Mouse (Mus musculus) frontal cortex, postnatal 36 days (tissue): Measurements from ENCODE around the gene Gpr107.
A peak's percentile ranks its signal among the peaks of the same experiment; 100 is the strongest.

Source experiments
- DNase-seq, 2 experiments: peaks; one replicate each; pipeline ENCODE4 v3.0.0; 2022; ENCODE audit warnings: low spot score in 2 of 2

Gpr107 gene

DNA sequence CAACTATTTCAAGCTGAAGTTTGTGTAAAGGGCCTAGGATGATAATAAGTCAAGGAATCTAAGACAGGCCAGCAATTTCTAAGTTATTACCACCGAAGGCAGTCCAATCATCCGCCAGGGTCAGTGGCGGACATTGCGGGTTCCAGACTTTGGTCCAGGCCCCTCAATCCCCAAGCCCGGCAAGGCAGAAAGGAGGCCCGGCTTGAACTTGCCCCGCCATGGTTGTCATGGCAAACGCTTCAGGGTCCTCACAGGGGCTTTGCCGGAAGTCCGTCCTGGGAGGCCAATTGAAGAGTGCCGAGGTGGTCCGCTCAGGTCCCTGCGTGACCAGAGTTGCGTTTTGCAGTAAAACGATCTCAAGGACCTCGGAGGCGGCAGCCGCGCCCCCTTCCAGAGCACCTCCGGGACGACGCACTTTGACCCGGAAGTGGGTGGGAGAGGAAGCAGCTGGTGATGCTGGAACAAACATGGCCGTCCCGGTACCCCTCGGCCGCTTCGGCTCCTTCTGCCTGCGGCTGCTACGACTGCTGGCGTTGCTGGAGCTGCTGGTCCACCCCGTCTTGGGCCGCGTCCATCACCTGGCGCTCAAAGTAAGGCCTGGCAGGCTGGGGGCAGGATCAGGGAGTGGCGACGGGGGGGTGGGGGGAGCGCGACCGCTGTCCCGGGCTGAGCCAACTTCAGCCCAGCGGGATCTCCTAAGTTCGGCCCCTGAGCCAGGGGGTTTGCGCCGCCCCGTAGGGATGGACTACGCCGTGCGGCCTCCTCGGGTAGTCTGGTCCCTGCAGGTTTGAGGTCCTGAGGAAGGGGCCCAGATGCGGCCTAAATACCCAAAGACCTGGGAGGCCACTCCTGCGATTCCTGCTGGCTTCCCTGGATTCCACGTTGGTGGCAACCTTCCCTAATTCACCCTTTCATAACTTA is at the start of gene Gpr107:
TSS of gene Gpr107 (plus strand) at position 425 of the 921 bp plus-strand sequence.
- DNase-seq = peak; percentile 76 to 81

DNA sequence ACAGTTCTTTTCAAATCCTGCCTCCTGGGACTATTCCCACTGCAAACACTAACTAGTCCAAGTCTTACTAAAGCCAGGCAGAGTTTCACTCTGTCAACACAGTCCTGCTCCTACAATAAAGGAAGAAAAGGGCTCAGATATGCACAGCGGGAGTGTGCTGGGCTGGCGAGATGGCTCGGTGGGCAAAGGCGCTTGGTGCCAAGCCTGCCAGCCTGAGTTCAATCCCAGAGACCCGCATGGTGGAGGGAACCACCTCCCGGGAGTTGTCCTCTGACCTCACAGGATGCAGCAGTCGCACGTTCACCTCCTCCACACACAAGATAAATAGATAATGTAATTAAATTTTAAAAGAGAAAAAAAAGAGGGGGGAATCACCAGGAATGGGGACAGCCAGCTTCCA is 48.8 kb upstream of the Gpr107 start:
- DNase-seq = no peak

DNA sequence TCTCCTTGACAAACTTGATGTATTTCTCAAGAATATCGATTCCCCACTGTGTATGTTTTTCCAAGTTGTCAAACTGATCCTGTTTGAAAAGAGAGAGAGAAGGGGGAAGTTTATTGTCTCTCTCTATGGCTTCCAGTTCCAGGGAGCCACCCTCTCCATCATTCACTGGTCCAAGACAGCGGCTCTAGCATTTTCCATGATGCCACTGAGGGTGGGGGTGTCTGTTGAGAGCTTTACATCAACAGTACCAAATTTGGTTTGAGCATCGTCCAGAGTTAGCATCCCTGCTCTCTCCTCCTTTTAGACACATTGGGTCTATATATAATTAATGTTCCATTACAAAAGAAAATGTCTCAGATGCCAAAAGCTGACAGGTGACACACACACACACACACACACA is 46.8 kb upstream of the Gpr107 start:
- DNase-seq = no peak

DNA sequence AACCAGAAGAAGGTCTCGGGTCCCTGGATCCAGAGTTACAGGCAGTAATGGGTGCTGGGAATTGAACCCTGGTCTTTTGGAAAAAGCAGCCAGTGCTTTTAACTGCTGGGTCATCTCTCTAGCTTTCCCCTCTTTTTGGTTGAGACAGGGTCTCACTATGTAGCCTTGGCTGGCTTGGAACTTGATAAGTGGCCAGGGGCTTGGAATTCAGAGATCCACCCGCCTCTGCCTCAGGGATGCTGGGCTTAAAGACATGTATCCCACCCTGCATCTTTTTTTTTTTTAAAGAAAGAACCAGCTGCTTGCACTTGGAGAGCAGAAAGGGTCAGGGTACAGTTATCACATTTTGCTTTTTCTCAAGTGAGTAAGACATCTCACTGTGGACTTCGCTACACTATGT is 46.1 kb upstream of the Gpr107 start:
- DNase-seq = no peak

DNA sequence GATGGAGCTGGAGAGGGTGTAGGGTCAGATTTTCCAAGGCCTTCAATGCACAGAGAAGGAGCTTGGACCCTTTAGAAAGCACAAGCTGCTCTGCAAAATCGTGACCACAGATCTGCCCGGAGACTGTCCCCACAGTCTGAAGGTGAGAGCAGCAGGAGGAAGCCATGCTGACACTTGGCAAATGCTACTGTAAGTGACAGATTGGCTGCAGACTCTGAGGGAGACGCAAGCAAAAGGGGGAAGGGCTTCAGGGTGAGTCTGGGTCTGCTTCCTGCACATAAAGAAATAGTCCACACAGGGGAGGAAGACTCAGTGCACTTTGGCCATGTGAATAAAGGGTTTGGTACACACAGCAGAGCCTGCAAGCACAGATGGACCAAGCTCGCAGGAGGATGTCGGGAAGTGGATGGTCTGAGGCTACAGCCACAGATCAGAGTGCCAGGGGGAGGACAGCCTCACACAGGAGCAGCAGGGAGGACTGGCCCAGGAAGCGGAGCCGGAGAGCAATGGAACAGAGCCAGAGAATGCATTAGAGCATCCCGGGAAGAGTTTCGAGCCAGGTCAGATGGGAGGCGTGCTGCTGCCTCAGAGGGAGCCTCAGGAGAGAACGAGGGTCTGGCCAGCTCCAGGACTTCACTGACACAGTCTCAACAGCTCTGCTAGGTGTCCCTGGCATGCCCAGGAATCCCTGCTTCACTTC is 45.3 kb upstream of the Gpr107 start:
- no peak for DNase-seq

DNA sequence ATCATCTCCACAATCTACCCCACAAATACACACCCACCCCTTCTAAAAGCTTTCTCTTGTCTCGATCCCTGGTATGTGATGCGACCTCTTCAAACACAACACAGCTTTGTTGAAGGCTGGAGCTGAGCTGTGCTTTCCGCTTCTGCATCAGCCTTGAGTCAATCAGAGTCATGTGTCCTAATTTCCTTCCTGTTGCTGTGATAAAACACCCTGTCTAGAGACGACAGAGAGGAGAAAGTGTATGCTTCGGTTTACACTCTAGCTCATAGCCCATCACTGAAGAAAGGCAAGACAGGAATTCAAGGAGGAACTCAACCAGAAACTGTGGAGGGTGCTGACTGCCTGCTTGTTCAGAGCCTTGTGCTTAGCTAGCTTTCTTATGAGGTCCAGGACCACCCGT is 43.9 kb upstream of the Gpr107 start:
- no peak for DNase-seq

DNA sequence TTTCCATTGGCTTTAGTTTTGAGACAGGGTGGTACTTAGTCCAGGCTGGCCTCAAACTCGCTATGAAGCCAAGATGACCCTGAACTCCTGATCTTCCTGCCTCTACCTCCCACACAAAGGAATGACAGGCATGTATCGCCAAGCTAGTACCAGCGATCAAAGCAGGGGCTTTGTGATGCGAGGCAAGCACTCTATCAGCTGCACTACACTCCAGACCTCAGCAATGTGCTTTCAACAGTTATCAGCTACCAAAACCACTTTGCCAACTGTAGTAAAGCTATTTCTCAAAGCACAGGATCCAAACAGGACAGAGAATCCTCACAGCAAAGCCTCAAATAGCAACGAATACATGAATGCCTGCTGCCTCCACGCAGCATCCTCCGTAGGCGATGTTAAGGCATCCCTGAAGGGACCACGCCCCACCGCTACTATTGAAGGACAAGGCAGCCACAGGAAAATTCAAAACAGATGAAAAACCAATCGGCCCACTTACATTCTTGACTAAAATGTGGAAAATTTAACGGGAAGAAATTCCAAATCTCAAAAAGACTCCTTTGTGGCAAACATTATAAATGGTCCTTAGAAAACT is 42.1 kb upstream of the Gpr107 start:
- peak in 1 of 2 experiments; percentile 34 for DNase-seq

DNA sequence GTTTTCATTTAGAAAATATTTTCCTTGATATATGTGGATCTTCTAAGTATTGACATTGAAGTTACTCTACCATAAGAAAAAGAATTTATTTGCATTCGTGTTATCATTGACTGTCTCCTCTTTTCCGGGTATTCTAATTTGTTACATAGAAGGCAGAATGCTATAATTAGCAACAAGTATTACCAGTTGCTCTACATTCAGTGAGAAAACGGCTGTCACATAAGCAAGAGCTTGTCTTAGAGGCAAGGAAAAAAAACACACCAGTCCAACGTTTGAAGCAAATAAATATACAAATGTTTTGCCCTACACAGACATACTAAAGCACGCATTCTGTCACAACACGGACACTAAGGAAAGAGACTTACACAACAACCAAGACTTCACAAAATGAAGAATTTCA is 40.4 kb upstream of the Gpr107 start:
- no peak for DNase-seq

DNA sequence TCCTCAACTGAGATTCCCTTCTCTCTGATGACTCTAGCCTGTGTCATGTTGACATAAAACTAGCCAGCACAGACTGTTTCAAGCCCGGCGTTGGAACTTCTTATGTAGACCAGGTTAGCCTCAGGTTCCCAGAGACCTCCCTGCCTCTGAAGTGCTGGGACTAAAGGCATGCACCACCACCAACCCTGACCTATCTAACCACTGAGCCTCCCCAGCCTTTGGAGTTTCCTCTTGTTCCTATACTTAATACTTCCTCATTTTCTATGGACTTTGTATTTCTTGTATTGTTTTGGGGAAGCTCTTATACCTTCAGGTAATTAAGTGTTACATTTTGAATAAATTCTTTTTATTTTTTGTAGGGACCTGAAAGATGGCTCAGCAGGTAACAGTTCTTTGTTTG is 37.9 kb upstream of the Gpr107 start:
- DNase-seq = no peak

DNA sequence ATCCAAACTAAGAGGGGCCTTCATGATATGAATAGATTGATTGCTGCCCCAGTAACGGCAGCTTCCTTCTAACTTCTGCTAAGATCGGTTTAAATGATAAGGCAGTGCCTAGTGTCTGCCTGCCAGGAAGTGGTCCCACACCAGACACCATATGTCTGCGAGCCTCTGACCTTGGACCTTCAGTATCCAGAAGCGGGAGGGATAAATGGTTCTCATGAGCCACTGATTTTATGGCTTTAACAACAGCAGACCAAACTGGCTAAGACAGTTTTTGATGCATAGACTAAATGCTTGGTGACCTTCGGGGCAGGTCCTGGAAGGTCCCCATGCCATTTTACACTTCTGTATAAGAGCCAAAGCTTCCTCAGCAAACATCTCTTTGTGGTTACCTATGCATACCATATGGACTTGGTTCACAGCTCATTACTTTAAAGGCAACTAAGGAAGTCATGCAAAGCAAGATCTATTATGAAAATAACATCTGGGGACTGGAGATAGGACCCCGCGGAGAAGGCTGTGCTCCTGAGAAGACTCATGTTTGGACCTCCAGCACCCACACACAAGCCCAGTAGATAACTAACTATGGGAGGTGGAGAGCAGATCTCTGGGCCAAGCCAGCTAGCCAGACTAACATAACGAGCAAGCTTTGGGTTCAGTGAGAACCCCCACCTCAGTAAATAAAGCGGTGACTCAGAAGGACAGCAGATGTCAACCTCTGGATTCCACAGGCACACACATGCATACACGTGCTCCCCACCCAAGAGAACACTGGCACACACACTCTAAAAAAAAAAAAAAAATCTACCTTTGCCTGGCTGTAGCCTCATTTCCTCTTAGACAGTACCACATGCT is 36.8 kb upstream of the Gpr107 start:
- DNase-seq = no peak

DNA sequence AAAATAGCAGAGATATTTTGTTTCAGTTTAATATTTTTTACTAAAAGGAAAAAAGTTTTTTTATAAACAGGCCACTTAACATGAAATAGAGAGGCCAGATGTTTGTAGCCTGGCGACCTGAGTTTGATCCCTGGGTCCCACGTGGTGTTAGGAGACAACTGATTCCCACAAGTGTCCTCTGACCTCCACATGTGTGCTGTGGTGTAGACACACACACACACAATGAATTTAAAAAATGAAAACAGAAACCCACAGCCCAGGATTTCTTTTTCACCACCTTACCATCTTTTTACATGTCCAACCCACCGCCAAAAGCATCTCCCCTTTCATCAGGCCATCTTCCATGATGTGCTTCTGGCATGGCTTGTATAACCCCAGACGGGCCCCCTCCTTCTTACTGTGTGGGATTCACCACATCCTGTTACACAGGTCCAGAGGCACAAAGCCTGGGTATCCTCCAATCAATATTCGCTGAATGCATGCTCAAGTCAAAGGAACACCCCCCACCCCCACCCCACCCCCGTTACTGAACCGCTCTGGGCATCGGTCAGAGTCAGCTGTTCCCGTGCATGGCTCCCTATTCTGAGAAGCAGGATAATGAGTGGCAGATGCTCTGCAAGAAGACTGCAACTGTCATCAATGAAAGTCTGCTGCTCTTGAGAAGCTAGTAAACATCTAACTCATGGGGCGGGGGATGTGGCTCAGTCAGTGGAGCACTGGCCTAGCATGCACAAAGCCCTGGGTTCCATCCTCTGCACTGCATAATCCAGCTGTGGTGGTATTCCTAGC is 36.0 kb upstream of the Gpr107 start:
- no peak for DNase-seq

DNA sequence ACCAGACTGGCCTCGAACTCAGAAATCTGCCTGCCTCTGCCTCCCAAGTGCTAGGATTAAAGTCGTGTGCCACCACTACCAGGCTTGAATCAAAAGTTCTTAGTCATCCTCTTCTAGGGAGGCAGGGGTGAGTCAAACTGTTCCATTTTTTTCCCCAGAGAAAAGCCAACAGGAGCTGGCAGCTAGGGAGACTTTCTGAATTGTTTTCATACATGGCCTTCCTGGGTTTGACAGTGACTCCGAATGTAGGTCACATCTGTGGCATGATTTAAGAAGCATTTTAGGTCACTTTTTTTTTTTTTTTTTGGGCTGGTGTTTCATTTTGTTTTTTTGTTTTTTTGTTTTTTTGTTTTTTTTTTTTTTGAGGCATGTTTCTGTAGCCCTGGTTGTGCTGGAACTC is 33.9 kb upstream of the Gpr107 start:
- no peak for DNase-seq

DNA sequence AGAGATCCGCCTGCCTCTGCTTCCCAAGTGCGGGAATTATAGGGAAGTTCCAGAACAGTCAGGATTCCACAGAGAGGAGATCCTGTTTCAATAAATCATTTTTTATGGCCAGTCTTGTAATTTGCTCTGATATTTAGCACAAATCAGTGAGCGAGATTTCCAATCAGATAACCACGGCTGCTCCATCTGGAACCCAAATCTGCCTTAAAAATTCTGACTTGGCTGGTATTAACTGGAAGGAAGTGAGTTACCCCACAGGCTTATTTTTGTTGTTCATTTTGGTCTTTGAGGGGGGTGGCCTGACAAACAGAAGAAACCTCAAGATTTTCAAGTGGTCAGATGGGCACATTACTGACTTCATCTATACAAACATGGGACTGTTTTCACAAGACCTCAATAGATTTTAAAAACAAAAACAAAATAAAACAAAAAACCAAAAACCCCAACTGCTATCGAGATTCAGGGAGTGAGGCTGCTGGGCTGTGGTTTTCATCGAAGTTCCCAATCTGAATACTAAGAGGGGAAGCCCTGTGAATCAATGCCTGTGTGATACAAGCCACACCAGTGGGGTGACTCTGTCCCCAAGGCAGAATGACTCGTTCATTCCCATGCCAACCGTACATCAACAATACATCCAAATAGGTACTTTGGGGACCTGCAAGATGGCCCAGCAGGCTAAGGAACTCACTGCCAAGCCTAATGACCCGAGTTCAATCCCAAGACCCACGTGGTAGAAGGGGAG is 33.3 kb upstream of the Gpr107 start:
- DNase-seq = no peak

DNA sequence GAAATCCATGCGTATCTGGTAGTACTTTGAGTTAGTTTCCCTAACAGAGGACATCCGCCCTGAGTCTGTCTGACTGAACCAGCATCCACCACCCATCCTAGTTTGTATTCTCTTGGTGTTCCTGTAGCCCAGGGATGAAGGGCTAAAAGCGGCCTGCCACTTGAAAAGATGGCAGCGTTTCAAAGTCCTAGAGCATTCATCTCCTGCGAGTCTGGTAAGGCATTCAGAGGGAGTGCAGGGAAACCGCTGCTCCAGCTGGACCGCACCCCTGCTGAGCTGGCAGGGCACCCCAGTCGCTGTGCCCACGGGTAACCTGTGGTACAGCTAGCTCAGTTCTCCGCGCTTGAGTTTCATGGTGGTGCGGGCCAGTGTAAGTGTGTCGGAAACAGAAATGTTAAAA is 32.3 kb upstream of the Gpr107 start:
- peak; percentile 37 to 64 for DNase-seq

DNA sequence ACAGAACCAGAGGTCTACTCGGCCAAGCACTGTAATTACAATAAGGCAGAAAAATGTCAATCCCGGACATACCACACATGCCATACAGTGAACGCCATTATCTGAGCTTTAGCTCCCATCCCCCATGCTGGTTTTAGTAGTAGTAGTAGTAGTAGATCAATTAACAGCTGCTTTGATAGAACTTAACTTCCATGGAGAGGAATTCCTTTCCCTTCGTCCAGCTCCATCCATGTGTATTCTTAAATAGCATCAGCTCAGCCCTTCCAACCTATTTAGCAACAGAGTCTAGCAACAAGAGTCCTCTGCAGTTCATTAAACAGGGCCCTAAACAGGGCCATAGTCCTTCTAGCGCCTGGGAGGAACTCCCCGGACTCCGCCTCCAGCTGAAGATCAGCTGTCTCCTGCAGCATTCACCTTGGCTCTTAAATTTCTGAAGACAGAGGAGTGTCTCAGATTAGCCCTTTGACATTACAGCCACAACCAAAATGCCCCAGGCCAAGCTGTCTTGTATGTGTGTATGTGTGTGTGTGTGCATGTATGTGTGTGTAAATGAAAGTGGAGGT is 30.9 kb upstream of the Gpr107 start:
- no peak for DNase-seq

DNA sequence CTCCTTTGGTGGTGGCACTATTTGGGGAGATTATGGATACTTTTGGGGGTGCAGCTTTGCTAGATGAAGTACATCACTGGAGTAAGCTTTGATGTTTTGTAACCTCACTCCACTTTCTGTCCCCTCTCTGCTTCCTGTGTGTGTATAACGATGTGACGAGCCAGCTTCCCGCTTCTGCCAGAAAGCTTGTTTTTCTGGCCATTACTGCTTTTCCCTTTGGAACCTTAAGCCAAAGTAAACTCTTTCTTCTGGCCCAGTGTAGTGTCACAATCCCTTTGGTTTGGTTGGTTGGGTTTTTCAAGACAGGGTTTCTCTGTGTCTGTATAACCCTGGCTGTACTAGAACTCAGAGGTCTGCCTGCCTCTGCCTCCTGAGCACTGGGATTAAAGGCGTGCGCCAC is 29.3 kb upstream of the Gpr107 start:
- DNase-seq = no peak

DNA sequence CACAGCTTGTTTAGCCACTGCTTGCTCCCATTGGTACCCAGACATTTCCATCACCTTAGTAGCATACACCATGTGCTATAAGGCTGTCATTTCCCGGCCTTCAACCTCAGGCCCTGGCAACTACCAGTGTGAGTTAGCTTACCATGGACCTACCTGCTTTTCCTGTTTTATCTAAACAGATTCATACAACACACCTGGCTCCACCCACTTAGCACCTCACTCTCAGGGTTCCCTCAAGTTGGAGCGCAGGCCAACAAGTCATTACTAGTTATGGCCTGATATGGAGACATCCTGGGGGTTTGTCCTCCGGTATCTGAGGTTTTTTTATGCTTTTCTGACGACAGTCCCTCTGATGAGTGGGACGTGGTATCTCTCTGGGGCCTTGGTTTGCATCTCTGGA is 28.6 kb upstream of the Gpr107 start:
- no peak for DNase-seq

DNA sequence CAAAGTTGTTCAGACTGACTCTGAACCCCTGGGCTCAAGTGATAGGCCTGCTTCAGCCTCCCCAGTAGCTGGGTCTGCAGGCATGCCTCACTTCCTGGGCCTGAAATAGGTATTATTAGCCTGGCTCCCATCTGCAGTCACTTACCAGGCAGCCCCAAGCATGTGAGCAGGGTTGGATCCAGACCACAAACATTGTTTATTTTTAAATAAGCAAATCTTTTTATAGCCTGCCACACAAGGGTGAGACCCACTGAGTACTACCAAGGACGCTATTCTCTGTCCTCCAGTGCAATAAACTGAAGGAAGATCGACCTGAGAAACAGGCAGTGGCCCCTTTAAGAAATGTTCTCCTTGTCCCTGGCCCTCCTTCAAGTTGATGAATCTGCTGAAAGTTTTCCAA is 27.4 kb upstream of the Gpr107 start:
- no peak for DNase-seq

DNA sequence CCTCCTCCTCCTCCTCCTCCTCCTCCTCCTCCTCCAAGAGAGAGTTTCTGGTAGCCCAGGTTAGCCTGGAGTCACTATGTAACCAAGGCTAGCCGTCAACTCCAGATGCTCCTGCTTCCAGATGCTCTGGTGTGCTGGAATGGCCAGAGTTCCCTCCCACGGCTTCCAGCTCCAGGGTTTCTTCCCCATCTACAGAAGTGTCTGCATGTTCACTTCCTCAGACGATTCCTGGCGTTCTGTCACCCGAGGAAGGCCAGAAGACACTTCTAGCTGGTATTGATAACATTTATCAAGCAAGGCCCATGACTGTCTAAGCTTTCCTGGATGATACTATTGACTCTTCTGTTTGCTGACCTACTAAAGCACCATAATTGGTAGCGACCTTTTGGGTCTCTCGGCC is 27.0 kb upstream of the Gpr107 start:
- no peak for DNase-seq

DNA sequence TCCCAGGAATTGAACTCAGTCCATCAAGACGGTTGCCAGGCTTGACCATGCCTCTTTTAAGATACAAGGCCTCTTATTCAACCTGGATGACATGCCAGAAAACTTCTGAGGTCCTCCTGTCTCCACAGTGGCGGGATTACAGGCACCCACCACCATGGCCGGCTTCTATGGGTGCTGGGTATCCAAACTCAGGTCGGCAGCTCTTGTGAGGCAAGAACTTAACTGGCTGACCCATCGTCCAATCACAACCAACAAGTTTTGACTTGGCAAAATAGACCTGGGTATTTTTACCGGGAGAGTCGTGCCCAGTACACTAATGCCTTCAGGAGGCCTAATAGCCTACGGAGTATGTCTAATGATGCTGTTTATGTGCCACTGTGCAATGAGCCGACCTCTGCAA is 26.1 kb upstream of the Gpr107 start:
- DNase-seq = no peak
